Mouse (Mus musculus) forebrain, embryonic 11.5 days (tissue): ENCODE measurements around the gene Olfr1258. TPM values are rescaled to one million over a fixed set of nuclear protein-coding genes. Genes with fewer than 3 reads are reported as not detected.
"Not testable (repeated sequence)": the region's sequence is repeated elsewhere in the genome, so short reads cannot be mapped to it uniquely, and the experiment has no call there.

Experiments
- ATAC-seq: fragments of 200-750 bp; cut with Nextera tagmentation; replicated peaks from 2 replicates; pipeline ENCODE4 v1.8.0; 2017; ENCODE audit warnings: moderate TSS enrichment; ENCODE audit not compliant: low FRiP score
- DNase-seq: peaks from one replicate; pipeline ENCODE4 v3.0.0-alpha.2; 2017; ENCODE audit warnings: low spot score
- H3K27ac ChIP-seq: fragments of 300-500 bp; sonication (generic); 2 replicates; pipeline ENCODE4 v1.5.1; 2014; ENCODE audit warnings: low read depth, low read length
- H3K27me3 ChIP-seq: fragments of 300-500 bp; sonication (generic); 2 replicates; pipeline ENCODE4 v1.6.1; 2014; ENCODE audit warnings: mild to moderate bottlenecking, low read length, mixed read lengths; ENCODE audit not compliant: control insufficient read depth, insufficient read depth
- H3K36me3 ChIP-seq: fragments of 300-500 bp; sonication (generic); 2 replicates; pipeline ENCODE4 v1.6.1; 2014; ENCODE audit warnings: mild to moderate bottlenecking, low read length, moderate library complexity, mixed read lengths; ENCODE audit not compliant: control insufficient read depth, insufficient read depth
- H3K4me1 ChIP-seq: fragments of 300-500 bp; sonication (generic); replicated peaks from 2 replicates; pipeline ENCODE4 v1.6.1; 2014; ENCODE audit warnings: low read length, mixed read lengths; ENCODE audit not compliant: control insufficient read depth, insufficient read depth
- H3K4me2 ChIP-seq: fragments of 300-500 bp; sonication (generic); 2 replicates; pipeline ENCODE4 v1.6.1; 2014; ENCODE audit warnings: low read depth, mild to moderate bottlenecking, low read length, moderate library complexity, mixed read lengths; ENCODE audit not compliant: severe bottlenecking
- H3K4me3 ChIP-seq: fragments of 300-500 bp; sonication (generic); 2 replicates; pipeline ENCODE4 v1.5.1; 2014; ENCODE audit warnings: low read depth, low read length
- H3K9ac ChIP-seq: fragments of 300-500 bp; sonication (generic); 2 replicates; pipeline ENCODE4 v1.6.1; 2014; ENCODE audit warnings: low read length
- H3K9me3 ChIP-seq: fragments of 300-500 bp; sonication (generic); 2 replicates; pipeline ENCODE4 v1.6.1; 2016; ENCODE audit warnings: low read length, mixed read lengths; ENCODE audit not compliant: control insufficient read depth
- WGBS: fragments of 180-500 bp; shearing (Covaris S2); extraction: QIAGEN DNeasy Blood & Tissue Kit; methylation state at CpG from one replicate; pipeline ENCODE4 v1.1.7; 2014; 5-methylcytosine and 5-hydroxymethylcytosine counted together
- polyA plus RNA-seq: library from polyadenylated mRNA; unstranded; fragments of >200 nt; fragmentation: Nextera tagmentation; extraction: Ambion mirVana; gene quantifications from 2 replicates; pipeline ENCODE4 v1.2.1, GENCODE M21; 2014

Gene Olfr1258
- not detected in 2 replicates for polyA plus RNA-seq

DNA sequence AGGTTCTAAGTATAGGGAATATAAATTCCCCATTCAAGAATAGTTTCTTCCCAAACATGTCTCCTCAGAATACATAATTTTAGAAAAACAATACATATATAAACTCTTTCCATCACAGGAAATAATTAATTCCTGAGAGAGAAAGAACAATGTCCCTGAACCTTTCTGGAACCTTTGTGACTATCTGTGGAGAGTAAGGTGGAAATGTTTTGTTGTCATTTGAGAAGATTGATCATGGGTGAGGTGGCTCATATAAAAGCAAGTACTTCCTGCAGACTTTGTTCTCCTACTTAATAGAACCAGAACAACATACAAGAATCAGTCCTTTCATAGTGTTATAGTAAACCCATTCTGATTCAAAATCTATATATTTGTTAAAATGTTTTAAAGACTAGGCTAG is at the start of gene Olfr1258:
Olfr1258 (plus strand) TSS at position 301 of the 400 bp plus-strand sequence.
- ATAC-seq (no peak), DNase-seq (no peak)
- Histone ChIP-seq H3K27me3 (no peaks in the 10 kb centered on the region), H3K4me2 (no peak within 1 kb of the TSS), H3K4me3 (no peak within 1 kb of the TSS), H3K9me3 (no peaks in the 10 kb centered on the region), H3K27ac (no peak within 1 kb of the TSS), H3K4me1 (no peaks in the 10 kb centered on the region), H3K36me3 (no peaks in the 10 kb centered on the region), H3K9ac (no peak within 1 kb of the TSS)

DNA sequence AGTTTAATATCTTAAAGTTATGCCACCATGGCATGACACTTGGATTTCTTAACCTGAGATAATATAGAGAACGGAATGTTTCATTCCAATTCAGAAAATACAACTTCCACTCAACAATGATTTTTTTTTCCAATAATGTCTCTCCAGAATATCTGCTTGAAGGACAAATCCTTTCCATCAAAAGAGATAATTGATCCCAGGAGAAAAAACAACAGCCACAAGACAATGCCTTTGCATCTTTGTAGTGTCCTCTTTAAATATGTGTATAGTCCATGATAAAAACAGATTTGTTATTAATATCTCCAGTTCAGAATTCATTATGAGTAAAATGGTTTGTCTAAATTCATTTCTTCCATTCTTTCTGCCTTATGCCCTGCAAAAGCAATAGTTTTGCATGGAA is 49.0 kb upstream of the Olfr1258 start, which contains the start of gene Olfr1257:
Olfr1257 (plus strand) TSS at position 301 of the 400 bp plus-strand sequence.
- Histone ChIP-seq H3K4me1 (no peaks in the 10 kb centered on the region), H3K36me3 (no peaks in the 10 kb centered on the region), H3K4me2 (no peak within 1 kb of the TSS), H3K27me3 (no peaks in the 10 kb centered on the region), H3K4me3 (no peak within 1 kb of the TSS), H3K9me3 (no peaks in the 10 kb centered on the region), H3K27ac (no peak within 1 kb of the TSS), H3K9ac (no peak within 1 kb of the TSS)
- ATAC-seq (no peak), DNase-seq (no peak)
- 89% methylated on average over 1 of the region's 1 CpGs for WGBS

DNA sequence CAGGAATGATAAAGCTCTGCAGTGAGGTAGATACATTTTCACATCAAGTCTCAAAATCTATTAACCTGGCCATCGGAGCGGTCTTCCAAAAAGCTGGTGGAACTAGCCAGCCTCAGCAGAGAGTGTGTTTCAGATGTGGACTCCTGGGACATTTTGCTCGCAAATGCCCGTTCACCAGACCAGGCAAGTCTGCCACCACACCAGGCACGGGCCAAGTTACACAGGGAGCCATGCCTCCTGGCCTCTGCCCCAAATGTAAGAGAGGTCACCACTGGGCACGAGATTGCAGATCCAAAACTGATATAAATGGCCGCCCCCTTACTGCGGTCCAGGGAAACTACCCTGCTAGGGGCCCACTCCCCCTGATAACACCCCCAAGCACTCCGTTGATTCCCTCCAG is 14.5 kb upstream of the Olfr1258 start:
- H3K4me3 ChIP-seq, H3K9ac ChIP-seq, H3K36me3 ChIP-seq, H3K4me1 ChIP-seq, H3K9me3 ChIP-seq, H3K27ac ChIP-seq, DNase-seq, H3K4me2 ChIP-seq, ATAC-seq, H3K27me3 ChIP-seq: not testable (repeated sequence)
- WGBS: 90% methylated on average over 9 of the region's 9 CpGs

DNA sequence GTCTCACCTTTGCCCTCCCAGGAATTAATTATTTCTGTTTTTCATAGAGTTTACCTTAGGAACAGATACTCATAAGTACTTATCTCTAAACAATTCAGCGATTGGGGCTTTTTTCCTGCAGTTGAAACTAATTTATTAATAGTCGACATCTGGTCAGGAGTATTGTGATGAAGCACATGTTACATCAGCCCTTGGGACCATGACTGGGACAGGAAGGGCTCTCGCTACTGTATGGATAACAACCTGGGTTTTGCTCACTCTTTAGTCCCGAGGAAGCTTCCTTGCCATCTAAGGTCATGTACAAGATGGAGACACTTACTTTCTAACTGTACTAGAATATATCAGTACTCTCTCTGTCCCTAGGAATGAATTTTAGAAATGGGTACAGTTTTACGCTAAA is 21.5 kb downstream of the Olfr1258 start, which contains the start of gene Olfr1259:
Olfr1259 (minus strand) TSS at position 101 of the 400 bp plus-strand sequence.
- Histone ChIP-seq H3K27me3 (no peaks in the 10 kb centered on the region), H3K36me3 (no peaks in the 10 kb centered on the region), H3K9ac (no peak within 1 kb of the TSS), H3K4me3 (no peak within 1 kb of the TSS), H3K9me3 (no peaks in the 10 kb centered on the region), H3K4me2 (no peak within 1 kb of the TSS), H3K4me1 (no peaks in the 10 kb centered on the region), H3K27ac (no peak within 1 kb of the TSS)
- 90% methylated on average over 5 of the region's 5 CpGs for WGBS
- ATAC-seq (no peak), DNase-seq (no peak)

DNA sequence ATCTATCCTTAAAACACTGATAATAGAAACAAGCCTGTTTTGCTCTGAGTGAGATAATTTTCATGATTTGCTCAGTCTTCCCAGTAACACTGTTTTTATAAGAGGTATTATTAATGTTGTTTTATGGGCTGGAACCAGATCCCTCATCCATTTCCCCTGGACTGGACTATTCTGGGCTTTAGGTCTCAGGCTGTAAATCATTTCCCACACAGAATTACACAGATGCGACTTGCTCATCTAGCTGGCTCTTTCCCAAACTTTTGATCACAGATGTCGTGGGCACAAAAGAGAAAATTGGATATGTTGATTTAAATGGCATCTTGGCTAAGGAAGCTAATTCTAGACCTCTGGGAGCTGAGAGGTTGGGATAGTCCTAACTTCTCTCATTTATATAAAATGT is 47.1 kb downstream of the Olfr1258 start, which contains the start of gene Olfr1260:
Olfr1260 (plus strand) TSS at position 157 of the 400 bp plus-strand sequence.
- DNase-seq: no peak
- Histone ChIP-seq H3K36me3 (no peaks in the 10 kb centered on the region), H3K4me1 (no peaks in the 10 kb centered on the region), H3K9ac (no peak within 1 kb of the TSS), H3K4me2 (no peak within 1 kb of the TSS), H3K27ac (no peak within 1 kb of the TSS), H3K9me3 (no peaks in the 10 kb centered on the region), H3K4me3 (no peak within 1 kb of the TSS), H3K27me3 (no peaks in the 10 kb centered on the region)
- no peak for ATAC-seq
- 84% methylated on average over 2 of the region's 2 CpGs for WGBS

DNA sequence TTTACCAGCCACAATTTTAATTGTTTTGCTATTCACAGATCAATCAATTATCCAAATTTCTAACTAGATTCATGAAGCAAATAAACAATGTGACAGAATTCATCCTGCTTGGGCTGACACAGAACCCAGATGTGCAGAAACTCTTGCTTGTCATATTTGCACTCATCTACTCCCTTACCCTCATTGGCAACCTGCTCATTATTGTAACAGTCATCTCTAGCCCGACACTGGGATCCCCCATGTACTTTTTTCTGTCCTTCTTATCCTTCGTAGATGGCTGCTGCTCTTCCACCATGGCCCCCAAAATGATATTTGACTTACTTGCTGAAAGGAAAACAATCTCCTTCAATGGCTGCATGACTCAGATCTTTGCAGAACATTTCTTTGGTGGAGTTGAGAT is 50.6 kb downstream of the Olfr1258 start:
- DNase-seq (no peak), ATAC-seq (no peak)
- H3K36me3 ChIP-seq: no peaks in the 10 kb centered on the region
- H3K9me3 ChIP-seq: no peaks in the 10 kb centered on the region
- H3K4me2 ChIP-seq: no peak overlapping the region
- no peak overlapping the region for H3K27ac ChIP-seq
- no peaks in the 10 kb centered on the region for H3K4me1 ChIP-seq
- H3K4me3 ChIP-seq: no peak overlapping the region
- H3K9ac ChIP-seq: no peak overlapping the region
- 93% methylated on average over 2 of the region's 2 CpGs for WGBS
- no peaks in the 10 kb centered on the region for H3K27me3 ChIP-seq

Other genes with a start within 250 kb of the Olfr1258 start
- not detected in 2 replicates for gene Olfr1252, start 202.3 kb upstream of the Olfr1258 start, polyA plus RNA-seq
- gene Olfr1253, start 170.2 kb upstream of the Olfr1258 start, polyA plus RNA-seq: not detected in 2 replicates
- gene Olfr1254, start 133.7 kb upstream of the Olfr1258 start, polyA plus RNA-seq: not detected in 2 replicates
- gene Olfr1255, start 115.3 kb upstream of the Olfr1258 start, polyA plus RNA-seq: not detected in 2 replicates
- not detected in 2 replicates for gene Olfr1256, start 85.8 kb upstream of the Olfr1258 start, polyA plus RNA-seq
- gene Olfr48, start 79.1 kb upstream of the Olfr1258 start, polyA plus RNA-seq: not detected in 2 replicates
- not detected in 2 replicates for gene Olfr1257, start 48.9 kb upstream of the Olfr1258 start, polyA plus RNA-seq
- gene Olfr1259, start 21.4 kb downstream of the Olfr1258 start, polyA plus RNA-seq: not detected in 2 replicates
- gene Olfr1260, start 47.0 kb downstream of the Olfr1258 start, polyA plus RNA-seq: not detected in 2 replicates
- gene Olfr1261, start 63.9 kb downstream of the Olfr1258 start, polyA plus RNA-seq: not detected in 2 replicates
- gene Olfr1262, start 72.8 kb downstream of the Olfr1258 start, polyA plus RNA-seq: not detected in 2 replicates
- not detected in 2 replicates for gene Olfr1263, start 84.8 kb downstream of the Olfr1258 start, polyA plus RNA-seq
- not detected in 2 replicates for gene Olfr1264, start 98.3 kb downstream of the Olfr1258 start, polyA plus RNA-seq
- not detected in 2 replicates for gene Olfr1265, start 108.0 kb downstream of the Olfr1258 start, polyA plus RNA-seq
- gene Olfr140, start 136.3 kb downstream of the Olfr1258 start, polyA plus RNA-seq: not detected in 2 replicates
- gene Olfr1269, start 194.1 kb downstream of the Olfr1258 start, polyA plus RNA-seq: not detected in 2 replicates
- gene Olfr32, start 215.0 kb downstream of the Olfr1258 start, polyA plus RNA-seq: not detected in 2 replicates
- not detected in 2 replicates for gene Olfr1270, start 225.8 kb downstream of the Olfr1258 start, polyA plus RNA-seq